In the genomic region with DNA sequence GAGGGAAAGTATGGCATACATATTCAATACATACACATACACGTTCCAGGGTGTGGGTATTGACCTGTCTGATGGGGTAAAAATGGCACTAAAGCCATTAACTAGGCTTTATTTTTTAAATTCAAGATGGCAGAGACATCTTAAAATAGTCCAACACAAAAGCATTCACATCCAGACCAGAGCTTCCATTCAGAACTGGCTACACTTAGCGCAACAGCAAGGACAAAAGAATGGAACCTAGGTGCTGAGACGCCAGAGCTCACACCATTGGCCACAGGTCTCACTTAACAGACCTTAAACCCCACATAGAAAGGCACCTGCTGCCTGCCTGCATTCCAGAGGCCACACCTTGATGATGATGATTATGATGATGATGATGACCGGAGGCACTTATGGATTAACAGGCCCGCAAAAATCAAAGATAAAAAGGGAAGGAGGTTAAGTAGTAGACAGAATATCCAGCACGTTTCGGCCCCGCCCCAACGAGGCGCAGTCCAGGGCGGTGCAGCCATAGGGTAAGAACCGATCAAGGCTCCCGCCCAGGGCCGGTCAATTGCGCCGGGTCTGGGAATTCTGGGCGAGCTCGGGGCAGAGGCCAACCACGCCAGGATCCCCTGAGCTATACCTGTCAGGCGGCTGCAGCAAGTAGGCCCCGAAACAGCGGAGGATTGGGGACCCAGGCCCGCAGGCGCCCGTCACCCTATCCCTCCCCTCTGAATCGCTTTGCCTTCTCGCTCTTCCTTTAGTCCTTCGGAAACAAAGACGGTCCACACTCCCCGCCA, we compare ENCODE assay signal across 8 mouse cellular contexts. TPM values are rescaled to one million over a fixed set of nuclear protein-coding genes. Genes with fewer than 3 reads are reported as not detected.
A peak's percentile ranks its signal among the peaks of the same experiment; 100 is the strongest.
DNase-seq lines count a peak whose midpoint lies in the region; ATAC-seq and TF ChIP-seq lines count a peak whose summit lies in the region.

No protein-coding gene starts in this region.

- peak; percentile 56 for ATAC-seq in forebrain, postnatal 0 days

- H3K36me3 ChIP-seq in thymus, adult 2 months (ENCODE audit: control insufficient read depth, insufficient read depth, low read length), result no peaks in the 10 kb centered on the region
- no peaks in the 10 kb centered on the region; the same call in 1 of the 2 replicates for H3K36me3 ChIP-seq in forebrain, postnatal 0 days (ENCODE audit: insufficient read depth)

- TF ChIP-seq CTCF in thymus, adult 2 months (IDR thresholded peaks at IDR 0.05; ENCODE audit: borderline replicate concordance, control insufficient read depth, extremely low read depth, insufficient read depth, low read length, poor library complexity), result no peak
- TF ChIP-seq CTCF in forebrain, postnatal 0 days (IDR thresholded peaks at IDR 0.05; ENCODE audit: low read depth), result no peak
- no peak for TF ChIP-seq CTCF in lung, adult 2 months (IDR thresholded peaks at IDR 0.05; ENCODE audit: insufficient read depth, low read length)
- TF ChIP-seq CTCF in olfactory bulb, adult 2 months (IDR thresholded peaks at IDR 0.05; ENCODE audit: insufficient read depth, low read depth, low read length), result no peak

- H3K4me1 ChIP-seq in thymus, adult 2 months (replicated peaks; ENCODE audit: control insufficient read depth, insufficient read depth, low read length), result peaks cover 5% of the 10 kb centered on the region
- 0 out of 2 replicates have a peak, but pooled peaks cover 2% of the 10 kb centered on the region for H3K4me1 ChIP-seq in brown adipose tissue, adult 24 weeks (ENCODE audit: control insufficient read depth, insufficient read depth, insufficient read length, low read length)
- peaks cover 18% of the 10 kb centered on the region for H3K4me1 ChIP-seq in forebrain, postnatal 0 days (ENCODE audit: insufficient read depth)
- no peaks in the 10 kb centered on the region; the same call in none of the 2 replicates for H3K4me1 ChIP-seq in lung, adult 2 months (ENCODE audit: control insufficient read depth, insufficient read depth, low read length)
- no peaks in the 10 kb centered on the region for H3K4me1 ChIP-seq in olfactory bulb, adult 2 months (ENCODE audit: control insufficient read depth, insufficient read depth, low read length)

- H3K9me3 ChIP-seq in forebrain, postnatal 0 days (ENCODE audit: low read length), result no peaks in the 10 kb centered on the region

- no peak overlapping the region for H3K27ac ChIP-seq in thymus, adult 2 months (ENCODE audit: control insufficient read depth, insufficient read depth, low read length)
- peak overlapping the region; percentile 41; the same call in 1 of the 2 replicates for H3K27ac ChIP-seq in brown adipose tissue, adult 24 weeks (replicated peaks; ENCODE audit: low read depth, low read length)
- peak overlapping the region; percentile 80 for H3K27ac ChIP-seq in forebrain, postnatal 0 days (ENCODE audit: low read depth, low read length)
- H3K27ac ChIP-seq in olfactory bulb, adult 2 months (ENCODE audit: insufficient read depth, low read depth, low read length), result peak overlapping the region; percentile 46; the same call in 1 of the 2 replicates

- peak overlapping the region; percentile 58 for H3K4me2 ChIP-seq in forebrain, postnatal 0 days (ENCODE audit: low read depth)

- WGBS in thymus, adult 2 months, result 3% methylated on average over 30 of the region's 30 CpGs
- WGBS in forebrain, postnatal 0 days, result under 1% methylated on average over 30 of the region's 30 CpGs
- 1% methylated on average over 30 of the region's 30 CpGs for WGBS in lung, adult 2 months
- under 1% methylated on average over 30 of the region's 30 CpGs for WGBS in olfactory bulb, adult 2 months

- DNase-seq in thymus, adult 2 months, result no peak
- no peak for DNase-seq in thymus, postnatal 25 days
- peak; percentile 71 for DNase-seq in forebrain, postnatal 0 days
- DNase-seq in kidney, adult 8-10 months, result peak; percentile 56 to 65
- no peak for DNase-seq in lung, adult 2 months
- no peak for DNase-seq in T-cell, adult 2 months (ENCODE audit: low spot score)

- no peak for TF ChIP-seq POLR2A in thymus, adult 2 months (IDR thresholded peaks at IDR 0.05; ENCODE audit: control insufficient read depth, extremely low read depth, insufficient read depth, low read length, poor library complexity)
- TF ChIP-seq POLR2A in lung, adult 2 months (IDR thresholded peaks at IDR 0.05; ENCODE audit: borderline replicate concordance, extremely low read depth, low read depth, low read length), result no peak
- no peak for TF ChIP-seq POLR2A in olfactory bulb, adult 2 months (IDR thresholded peaks at IDR 0.05; ENCODE audit: insufficient read depth, low read depth, low read length)

- H3K9ac ChIP-seq in forebrain, postnatal 0 days, result peak overlapping the region; percentile 89

- H3K27me3 ChIP-seq in thymus, adult 2 months (ENCODE audit: control insufficient read depth, insufficient read depth, low read length), result no peaks in the 10 kb centered on the region
- H3K27me3 ChIP-seq in forebrain, postnatal 0 days (ENCODE audit: insufficient read depth, low read length), result no peaks in the 10 kb centered on the region

- peak overlapping the region; percentile 72 for H3K4me3 ChIP-seq in thymus, adult 2 months (ENCODE audit: control insufficient read depth, insufficient read depth, low read length)
- peak overlapping the region; percentile 85 for H3K4me3 ChIP-seq in brown adipose tissue, adult 24 weeks (ENCODE audit: insufficient read depth, low read depth, low read length)
- peak overlapping the region; percentile 70 for H3K4me3 ChIP-seq in forebrain, postnatal 0 days (ENCODE audit: low read depth, low read length)
- peak overlapping the region; percentile 77 for H3K4me3 ChIP-seq in lung, adult 2 months (replicated peaks; ENCODE audit: extremely low read depth, low read depth, low read length)
- peak overlapping the region; percentile 89 for H3K4me3 ChIP-seq in olfactory bulb, adult 2 months (ENCODE audit: insufficient read depth, low read depth, low read length)

RNA-seq across cellular contexts. Expression of gene Vezt, which starts 0.6 kb away (rescaled TPM):
- polyA plus RNA-seq in thymus, adult 2 months (2012; rRNA removed), result 15.8 and 18.4 TPM in 2 replicates
- 8.2 and 11.4 TPM in 2 replicates for polyA plus RNA-seq in brown adipose tissue, adult 24 weeks (2012; ENCODE audit: insufficient read depth, insufficient read length, missing spikeins)
- total RNA-seq in forebrain, postnatal 0 days (2014; rRNA removed), result 65.9 and 66.0 TPM in 2 replicates
- polyA plus RNA-seq in forebrain, postnatal 0 days (2015; fragmentation: Nextera tagmentation; extraction: Ambion mirVana), result 37.5 and 40.1 TPM in 2 replicates
- polyA plus RNA-seq in lung, adult 2 months (2012; rRNA removed), result 7.9 and 13.4 TPM in 2 replicates
- polyA plus RNA-seq in olfactory bulb, adult 2 months (2012; ENCODE audit: insufficient read depth, insufficient read length, low replicate concordance, missing spikeins), result 98.6 TPM in 1 of 2 replicates, not detected in the other

RNA-seq across cellular contexts. Expression of gene Fgd6, which starts 0.7 kb away (rescaled TPM):
- 1.7 and 2.0 TPM in 2 replicates for polyA plus RNA-seq in thymus, adult 2 months (2012; rRNA removed)
- polyA plus RNA-seq in brown adipose tissue, adult 24 weeks (2012; ENCODE audit: insufficient read depth, insufficient read length, missing spikeins), result 0.92 and 1.5 TPM in 2 replicates
- total RNA-seq in forebrain, postnatal 0 days (2014; rRNA removed), result 2.2 and 3.6 TPM in 2 replicates
- polyA plus RNA-seq in forebrain, postnatal 0 days (2015; fragmentation: Nextera tagmentation; extraction: Ambion mirVana), result 0.63 and 1.5 TPM in 2 replicates
- polyA plus RNA-seq in lung, adult 2 months (2012; rRNA removed), result 4.8 and 7.2 TPM in 2 replicates
- polyA plus RNA-seq in olfactory bulb, adult 2 months (2012; ENCODE audit: insufficient read depth, insufficient read length, low replicate concordance, missing spikeins), result not detected in 2 replicates

Comparison
In these comparisons a context has a peak if more than half of its experiments do, and no peak if none do; other contexts are left out.
1. DNase-seq: peak in forebrain, postnatal 0 days (single experiment) and kidney, adult 8-10 months (2 of 2); none in thymus, adult 2 months (single experiment), thymus, postnatal 25 days (single experiment), lung, adult 2 months (single experiment) and T-cell, adult 2 months (single experiment).
2. Peak in every context shown above with its lines, with median percentiles within 50 percentile points of each other: H3K4me3 ChIP-seq.